Mouse (Mus musculus) E14TG2a.4 (cell line): ENCODE results near the gene Hdgfl2.

ENCODE experiments used
- H3K27me3 ChIP-seq: 2 replicates; pipeline ENCODE4 v1.6.1; 2014; ENCODE audit warnings: low read length, control low read depth; ENCODE audit not compliant: insufficient read depth
- H3K36me3 ChIP-seq: 2 replicates; pipeline ENCODE4 v1.6.1; 2014; ENCODE audit warnings: low read length, control low read depth; ENCODE audit not compliant: insufficient read depth
- H3K4me1 ChIP-seq: replicated peaks from 2 replicates; pipeline ENCODE4 v1.6.1; 2014; ENCODE audit warnings: low read depth, low read length, control low read depth
- H3K4me3 ChIP-seq: replicated peaks from 2 replicates; pipeline ENCODE4 v1.5.1; 2014; ENCODE audit warnings: mild to moderate bottlenecking, low read length
- H3K9me3 ChIP-seq: 2 replicates; pipeline ENCODE4 v1.6.1; 2014; ENCODE audit warnings: low read length, control low read depth
- CTCF ChIP-seq: conservative IDR thresholded peaks from 2 replicates; pipeline ENCODE4 v1.5.1; 2014; ENCODE audit warnings: low read length
- NANOG ChIP-seq: IDR thresholded peaks from 2 replicates; pipeline ENCODE4 v1.6.1; 2014; ENCODE audit warnings: borderline replicate concordance, low read length, mixed read lengths
- POU5F1 ChIP-seq: IDR thresholded peaks from 2 replicates; pipeline ENCODE4 v1.6.1; 2014; ENCODE audit warnings: low read length, borderline replicate concordance

The Hdgfl2 gene

GRCm38 (mm10) chr17:56107736-56108135, 28.3 kb downstream of the Hdgfl2 start:
- H3K4me1 ChIP-seq: peaks cover 14% of the 10 kb centered on the region
- H3K4me3 ChIP-seq: no peak overlapping the region
- H3K27me3 ChIP-seq: no peaks in the 10 kb centered on the region
- H3K36me3 ChIP-seq: peaks cover 15% of the 10 kb centered on the region
- no peak for TF ChIP-seq CTCF
- TF ChIP-seq NANOG: no peak
- no peak for TF ChIP-seq POU5F1
- no peaks in the 10 kb centered on the region for H3K9me3 ChIP-seq

DNA sequence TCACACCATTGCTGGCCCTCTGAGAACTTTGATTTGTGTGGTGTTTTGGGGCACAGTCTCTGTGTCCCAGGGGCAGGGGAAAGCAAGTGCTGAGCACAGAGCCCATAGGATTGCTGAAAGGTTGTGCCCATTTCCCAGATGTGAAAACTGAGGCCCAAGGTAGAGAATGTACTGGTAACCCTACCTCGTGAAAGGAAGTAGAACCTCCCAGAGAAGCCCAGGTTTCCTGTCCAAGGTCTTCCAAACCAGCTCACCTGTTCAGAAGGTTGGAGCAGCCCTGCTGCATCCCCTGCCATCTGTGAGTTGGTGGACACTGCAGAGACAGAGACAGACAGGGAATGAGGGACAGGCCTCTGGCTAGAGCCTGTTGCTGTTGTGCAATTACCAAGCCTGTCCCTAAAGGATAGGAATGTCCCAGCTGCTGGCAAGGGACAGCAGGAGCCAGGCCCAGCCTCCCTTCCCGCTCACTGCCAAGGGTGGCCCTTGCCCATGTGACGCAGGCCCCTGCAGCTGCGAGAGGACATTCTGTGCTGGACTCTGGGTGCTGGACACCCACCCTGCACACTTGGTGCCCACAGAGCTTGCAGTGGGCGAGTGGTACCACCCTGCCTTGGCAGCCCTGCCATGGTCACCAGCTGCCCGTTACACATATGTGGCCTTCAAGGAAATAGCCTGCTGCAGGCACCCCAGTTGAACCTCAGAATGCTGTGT, 29.1 kb downstream of the Hdgfl2 start:
- H3K27me3 ChIP-seq: no peaks in the 10 kb centered on the region
- H3K36me3 ChIP-seq: peaks cover 7% of the 10 kb centered on the region
- H3K4me3 ChIP-seq: no peak overlapping the region
- H3K4me1 ChIP-seq: peaks cover 22% of the 10 kb centered on the region
- H3K9me3 ChIP-seq: no peaks in the 10 kb centered on the region
- TF ChIP-seq POU5F1 (no peak), NANOG (no peak), CTCF (no peak)

GRCm38 (mm10) chr17:56109219-56110051, 30.0 kb downstream of the Hdgfl2 start, which contains the start of gene Plin4:
Plin4 (minus strand) TSS chr17:56109803.
- H3K4me3 ChIP-seq: peak within 1 kb of the TSS; percentile 32; the same call in 1 of the 2 replicates
- H3K4me1 ChIP-seq: peaks cover 29% of the 10 kb centered on the region
- no peaks in the 10 kb centered on the region for H3K36me3 ChIP-seq
- no peak for TF ChIP-seq POU5F1
- TF ChIP-seq NANOG: no peak
- H3K27me3 ChIP-seq: no peaks in the 10 kb centered on the region
- no peaks in the 10 kb centered on the region for H3K9me3 ChIP-seq

DNA sequence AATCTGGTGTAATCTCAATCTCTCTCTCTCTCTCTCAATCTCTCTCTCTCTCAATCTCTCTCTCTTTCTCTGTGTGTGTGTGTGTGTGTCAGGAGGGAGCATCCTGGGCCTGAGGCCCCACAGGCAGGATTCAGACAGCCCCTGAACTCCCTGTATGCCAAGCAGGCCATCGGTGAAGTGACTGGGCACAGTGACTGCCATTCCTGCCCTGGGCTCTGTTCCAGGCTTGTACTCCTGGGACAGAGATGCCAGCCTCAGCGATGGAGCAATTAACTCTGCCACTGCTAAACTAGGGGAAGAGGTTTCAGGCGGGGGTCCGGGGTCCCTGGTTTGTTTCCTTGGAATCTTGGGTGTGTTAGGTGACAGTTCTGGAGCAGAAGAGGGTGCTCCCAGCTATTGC, 31.1 kb downstream of the Hdgfl2 start:
- H3K4me3 ChIP-seq: no peak overlapping the region
- TF ChIP-seq CTCF: no peak
- TF ChIP-seq NANOG: no peak
- TF ChIP-seq POU5F1: no peak
- no peaks in the 10 kb centered on the region for H3K36me3 ChIP-seq
- peaks cover 7% of the 10 kb centered on the region for H3K27me3 ChIP-seq
- no peaks in the 10 kb centered on the region for H3K9me3 ChIP-seq
- peaks cover 29% of the 10 kb centered on the region for H3K4me1 ChIP-seq

DNA sequence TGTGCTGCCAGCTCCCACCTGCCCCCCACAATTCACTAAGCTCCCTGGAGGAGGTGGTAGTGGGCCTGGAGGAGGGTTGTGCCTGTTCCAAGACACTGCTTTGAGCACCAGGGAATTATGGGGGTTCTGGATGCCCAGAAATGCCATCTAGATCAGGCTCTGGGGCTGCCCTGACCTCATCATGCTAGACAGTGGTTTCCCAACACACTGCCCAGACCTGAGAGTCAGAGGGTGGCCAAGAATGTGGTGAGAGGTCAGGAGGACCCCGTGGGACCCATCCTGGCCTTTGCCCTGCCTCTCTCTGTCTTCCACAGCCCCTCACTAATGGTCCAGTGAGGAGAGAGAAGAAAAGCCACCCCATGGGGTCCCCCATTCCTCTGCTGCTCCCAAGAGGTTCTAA, 31.6 kb downstream of the Hdgfl2 start:
- Histone ChIP-seq H3K27me3 (peaks cover 12% of the 10 kb centered on the region), H3K36me3 (no peaks in the 10 kb centered on the region), H3K4me1 (peaks cover 29% of the 10 kb centered on the region), H3K9me3 (no peaks in the 10 kb centered on the region), H3K4me3 (no peak overlapping the region)
- no peak for TF ChIP-seq NANOG
- no peak for TF ChIP-seq CTCF
- TF ChIP-seq POU5F1: no peak

GRCm38 (mm10) chr17:56111864-56112263, 32.4 kb downstream of the Hdgfl2 start:
- peaks cover 18% of the 10 kb centered on the region for H3K27me3 ChIP-seq
- H3K9me3 ChIP-seq: no peaks in the 10 kb centered on the region
- TF ChIP-seq NANOG (no peak), POU5F1 (no peak), CTCF (peak; percentile 85)
- no peak overlapping the region for H3K4me3 ChIP-seq
- no peaks in the 10 kb centered on the region for H3K36me3 ChIP-seq
- peaks cover 37% of the 10 kb centered on the region for H3K4me1 ChIP-seq

GRCm38 (mm10) chr17:56112743-56113142, 33.3 kb downstream of the Hdgfl2 start:
- peaks cover 18% of the 10 kb centered on the region for H3K27me3 ChIP-seq
- TF ChIP-seq POU5F1 (no peak), NANOG (no peak), CTCF (no peak)
- no peak overlapping the region for H3K4me3 ChIP-seq
- no peaks in the 10 kb centered on the region for H3K36me3 ChIP-seq
- H3K4me1 ChIP-seq: peaks cover 44% of the 10 kb centered on the region
- H3K9me3 ChIP-seq: no peaks in the 10 kb centered on the region

DNA sequence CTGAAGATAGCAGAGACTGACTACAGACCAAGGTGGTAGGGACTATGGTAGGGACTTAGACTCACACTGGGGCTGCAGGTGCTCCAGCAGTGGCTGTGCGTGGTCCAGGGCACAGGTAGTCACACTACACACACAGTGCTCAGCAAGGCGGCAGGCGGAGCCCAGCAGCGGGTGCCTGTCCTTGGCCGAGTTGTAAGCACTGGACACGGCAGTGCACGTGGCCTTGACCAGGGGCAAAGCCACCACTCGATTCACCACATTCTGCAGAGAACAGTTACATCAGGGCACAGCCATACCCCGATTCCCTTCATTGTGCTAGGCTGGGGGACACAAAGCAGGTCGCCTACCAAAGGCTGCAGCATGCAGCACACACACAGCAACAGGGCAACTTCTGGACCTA, 36.8 kb downstream of the Hdgfl2 start:
- peaks cover 61% of the 10 kb centered on the region for H3K4me1 ChIP-seq
- peaks cover 47% of the 10 kb centered on the region for H3K27me3 ChIP-seq
- no peaks in the 10 kb centered on the region for H3K36me3 ChIP-seq
- H3K9me3 ChIP-seq: no peaks in the 10 kb centered on the region
- TF ChIP-seq NANOG: no peak
- TF ChIP-seq CTCF: no peak
- no peak for TF ChIP-seq POU5F1
- no peak overlapping the region for H3K4me3 ChIP-seq
